8 mouse cellular contexts compared by ENCODE assay signal in genomic region chr5:32610801-32611340, GRCm38 (mm10). TPM values are rescaled to one million over a fixed set of nuclear protein-coding genes. Genes with fewer than 3 reads are reported as not detected.
A peak's percentile ranks its signal among the peaks of the same experiment; 100 is the strongest.
DNase-seq lines count a peak whose midpoint lies in the region; ATAC-seq and TF ChIP-seq lines count a peak whose summit lies in the region.

Gene Yes1 (plus strand): TSS chr5:32611171.

- H3K4me3 ChIP-seq in hindbrain, embryonic 11.5 days (ENCODE audit: low read depth, low read length): peak within 1 kb of the TSS; percentile 89

- in situ Hi-C loops in Patski (cut with MboI; ENCODE audit: low pct_unique_long_range_greater_than_20kb): no loop called here

- WGBS in hindbrain, embryonic 11.5 days: under 1% methylated on average over 47 of the region's 69 CpGs

- no peak for TF ChIP-seq CTCF in Patski (IDR thresholded peaks at IDR 0.05)

- peak within 1 kb of the TSS; percentile 89 for H3K27ac ChIP-seq in hindbrain, embryonic 11.5 days (ENCODE audit: low read depth, low read length)

- H3K4me1 ChIP-seq in hindbrain, embryonic 11.5 days (replicated peaks; ENCODE audit: control insufficient read depth, insufficient read depth, low read length): no peaks in the 10 kb centered on the region

- POLR2A ChIA-PET in Patski (lab: Charles Lee): interaction anchor here (1.2 kb wide), 2 partner anchors 11 to 12 kb away, joined by 3 read pairs; no protein-coding TSS in a partner anchor

- H3K27me3 ChIP-seq in Patski: no peaks in the 10 kb centered on the region
- no peaks in the 10 kb centered on the region for H3K27me3 ChIP-seq in hindbrain, embryonic 11.5 days (ENCODE audit: control insufficient read depth, insufficient read depth, low read length)

- peak within 1 kb of the TSS; percentile 92 for H3K9ac ChIP-seq in hindbrain, embryonic 11.5 days (ENCODE audit: low read depth, low read length)

- H3K36me3 ChIP-seq in hindbrain, embryonic 11.5 days (ENCODE audit: control insufficient read depth, insufficient read depth, low read length): no peaks in the 10 kb centered on the region

- no peak for DNase-seq in Patski (ENCODE audit: low read depth, low spot score)
- peak; percentile 76 for DNase-seq in cerebellum, adult 9-10 months
- peak; percentile 29 to 58 for DNase-seq in frontal cortex, postnatal 10 days (ENCODE audit: low spot score in 2 of 2)
- DNase-seq in hindbrain, embryonic 11.5 days (ENCODE audit: low spot score): peak; percentile 93
- DNase-seq in layer of hippocampus, postnatal 14 days (ENCODE audit: low spot score in 2 of 2): peak; percentile 56 to 59
- peak; percentile 80 for DNase-seq in lung, postnatal 25 days (ENCODE audit: low spot score)
- peak; percentile 91 for DNase-seq in retina, postnatal 1 day
- peak; percentile 89 for DNase-seq in thymus, postnatal 4 days

- peak; percentile 90 for ATAC-seq in Patski
- ATAC-seq in hindbrain, embryonic 11.5 days (ENCODE audit: low FRiP score): peak; percentile 95

- peak within 1 kb of the TSS; percentile 65 for H3K4me2 ChIP-seq in hindbrain, embryonic 11.5 days (replicated peaks; ENCODE audit: low read depth, low read length)

- no peaks in the 10 kb centered on the region for H3K9me3 ChIP-seq in hindbrain, embryonic 11.5 days (ENCODE audit: control insufficient read depth, low read length)

- CTCF ChIA-PET in Patski (lab: Charles Lee): interaction anchor here (0.7 to 1.1 kb wide), 3 partner anchors 12 to 422 kb away, joined by 3 read pairs; no protein-coding TSS in a partner anchor

RNA-seq across cellular contexts. Expression of gene Yes1, which starts in this region (rescaled TPM):
- polyA plus RNA-seq in Patski (2021): 39.3 TPM
- polyA plus RNA-seq in hindbrain, embryonic 11.5 days (2014; fragmentation: Nextera tagmentation; extraction: Ambion mirVana): 32.1 and 34.6 TPM in 2 replicates
- total RNA-seq in layer of hippocampus, postnatal 14 days (2021): 10 to 100 TPM; 15.9 to 17.4 TPM
